Mouse (Mus musculus) liver, embryonic 14.5 days (tissue): ENCODE results near the gene Fgfr2.

Source experiments
- CTCF ChIP-seq: IDR thresholded peaks from 2 replicates; pipeline ENCODE4 v1.5.1; 2016; ENCODE audit warnings: antibody characterized with exemption, low read depth, control low read depth
- EP300 ChIP-seq: IDR thresholded peaks from 2 replicates; pipeline ENCODE4 v1.6.1; 2016; ENCODE audit warnings: antibody characterized with exemption, low read depth

DNA sequence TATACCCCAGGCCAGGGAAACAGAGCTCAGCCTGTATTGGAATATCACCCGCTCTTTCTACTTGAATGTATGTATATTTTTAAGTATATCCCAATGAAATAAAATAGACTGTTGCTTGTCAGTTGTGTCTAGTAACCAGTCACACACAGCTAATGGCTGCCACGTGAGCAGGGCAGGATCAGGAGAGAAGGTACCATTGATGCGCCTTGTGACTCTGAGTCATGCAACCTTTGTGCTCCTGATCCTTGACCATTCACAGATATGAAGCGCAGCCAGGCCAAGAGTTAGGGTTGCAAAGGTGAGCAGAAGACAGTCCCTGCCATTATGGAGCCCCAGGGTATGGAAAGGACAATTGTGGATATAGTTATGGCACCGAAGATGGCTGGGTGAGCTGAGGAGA, 2291.6 kb downstream of the Fgfr2 start:
- TF ChIP-seq EP300 (no peak), CTCF (no peak)
